Mouse (Mus musculus): ENCODE measurements around the gene Igbp1. TPM values are rescaled to one million over a fixed set of nuclear protein-coding genes. Genes with fewer than 3 reads are reported as not detected.

Igbp1 gene
- polyA plus RNA-seq, 1 experiment from 2014 or later = 34.1 TPM

- Histone ChIP-seq H3K4me1 (ENCODE audit: control insufficient read depth, insufficient read depth, low read length) (no peaks in the 10 kb centered on the region), H3K9me3 (replicated peaks; ENCODE audit: control insufficient read depth, low read length) (no peaks in the 10 kb centered on the region), H3K27me3 (ENCODE audit: control insufficient read depth, insufficient read depth, low read length) (no peaks in the 10 kb centered on the region), H3K36me3 (ENCODE audit: control insufficient read depth, insufficient read depth) (peaks cover 2% of the 10 kb centered on the region), H3K4me3 (ENCODE audit: low read length) (no peak overlapping the region), H3K27ac (ENCODE audit: low read length) (no peak overlapping the region), H3K9ac (ENCODE audit: low read length) (no peak overlapping the region), H3K4me2 (ENCODE audit: low read depth, low read length) (no peak overlapping the region)
- 78% methylated on average over 4 of the region's 4 CpGs for WGBS
- no peak for ATAC-seq (replicated peaks; ENCODE audit: extremely low read depth, insufficient read depth, low FRiP score)
Measured at GRCm38 (mm10) chrX:100508164-100508563, 14.1 kb downstream of the Igbp1 start.

GRCm38 (mm10) chrX:100509921-100510320 is 15.8 kb downstream of the Igbp1 start:
- no peak overlapping the region for H3K9ac ChIP-seq (ENCODE audit: low read length)
- WGBS = 73% methylated on average over 3 of the region's 3 CpGs
- ATAC-seq (replicated peaks; ENCODE audit: extremely low read depth, insufficient read depth, low FRiP score) = no peak
- no peak overlapping the region for H3K4me2 ChIP-seq (ENCODE audit: low read depth, low read length)
- H3K4me3 ChIP-seq (ENCODE audit: low read length) = no peak overlapping the region
- no peaks in the 10 kb centered on the region for H3K4me1 ChIP-seq (ENCODE audit: control insufficient read depth, insufficient read depth, low read length)
- no peaks in the 10 kb centered on the region for H3K27me3 ChIP-seq (ENCODE audit: control insufficient read depth, insufficient read depth, low read length)
- no peaks in the 10 kb centered on the region for H3K9me3 ChIP-seq (replicated peaks; ENCODE audit: control insufficient read depth, low read length)
- no peak overlapping the region for H3K27ac ChIP-seq (ENCODE audit: low read length)
- H3K36me3 ChIP-seq (ENCODE audit: control insufficient read depth, insufficient read depth) = peaks cover 2% of the 10 kb centered on the region; the same call in 1 of the 2 replicates

GRCm38 (mm10) chrX:100516683-100517082 is 22.6 kb downstream of the Igbp1 start:
- no peak overlapping the region for H3K4me2 ChIP-seq (ENCODE audit: low read depth, low read length)
- no peaks in the 10 kb centered on the region for H3K36me3 ChIP-seq (ENCODE audit: control insufficient read depth, insufficient read depth)
- no peak for ATAC-seq (replicated peaks; ENCODE audit: extremely low read depth, insufficient read depth, low FRiP score)
- H3K9ac ChIP-seq (ENCODE audit: low read length) = no peak overlapping the region
- 75% methylated on average over 3 of the region's 3 CpGs for WGBS
- H3K27me3 ChIP-seq (ENCODE audit: control insufficient read depth, insufficient read depth, low read length) = no peaks in the 10 kb centered on the region
- no peaks in the 10 kb centered on the region for H3K4me1 ChIP-seq (ENCODE audit: control insufficient read depth, insufficient read depth, low read length)
- H3K4me3 ChIP-seq (ENCODE audit: low read length) = no peak overlapping the region
- H3K27ac ChIP-seq (ENCODE audit: low read length) = no peak overlapping the region
- no peaks in the 10 kb centered on the region for H3K9me3 ChIP-seq (replicated peaks; ENCODE audit: control insufficient read depth, low read length)

- Histone ChIP-seq H3K4me3 (ENCODE audit: low read length) (no peak overlapping the region), H3K36me3 (ENCODE audit: control insufficient read depth, insufficient read depth) (no peaks in the 10 kb centered on the region), H3K9ac (ENCODE audit: low read length) (no peak overlapping the region), H3K4me2 (ENCODE audit: low read depth, low read length) (no peak overlapping the region), H3K4me1 (ENCODE audit: control insufficient read depth, insufficient read depth, low read length) (no peaks in the 10 kb centered on the region), H3K27ac (ENCODE audit: low read length) (no peak overlapping the region), H3K27me3 (ENCODE audit: control insufficient read depth, insufficient read depth, low read length) (no peaks in the 10 kb centered on the region), H3K9me3 (replicated peaks; ENCODE audit: control insufficient read depth, low read length) (no peaks in the 10 kb centered on the region)
- ATAC-seq (replicated peaks; ENCODE audit: extremely low read depth, insufficient read depth, low FRiP score) = no peak
- WGBS = 90% methylated on average over 6 of the region's 6 CpGs
Measured at GRCm38 (mm10) chrX:100517626-100518025, 23.5 kb downstream of the Igbp1 start.

GRCm38 (mm10) chrX:100518532-100518931 is 24.4 kb downstream of the Igbp1 start:
- WGBS = 57% methylated on average over 2 of the region's 2 CpGs
- no peak overlapping the region for H3K9ac ChIP-seq (ENCODE audit: low read length)
- no peak overlapping the region for H3K4me2 ChIP-seq (ENCODE audit: low read depth, low read length)
- no peaks in the 10 kb centered on the region for H3K4me1 ChIP-seq (ENCODE audit: control insufficient read depth, insufficient read depth, low read length)
- no peak overlapping the region for H3K27ac ChIP-seq (ENCODE audit: low read length)
- no peak overlapping the region for H3K4me3 ChIP-seq (ENCODE audit: low read length)
- no peaks in the 10 kb centered on the region for H3K27me3 ChIP-seq (ENCODE audit: control insufficient read depth, insufficient read depth, low read length)
- ATAC-seq (replicated peaks; ENCODE audit: extremely low read depth, insufficient read depth, low FRiP score) = no peak
- H3K9me3 ChIP-seq (replicated peaks; ENCODE audit: control insufficient read depth, low read length) = no peaks in the 10 kb centered on the region
- no peaks in the 10 kb centered on the region for H3K36me3 ChIP-seq (ENCODE audit: control insufficient read depth, insufficient read depth)

GRCm38 (mm10) chrX:100524471-100524870 is 30.4 kb downstream of the Igbp1 start, which contains the start of gene Dgat2l6:
Gene Dgat2l6, plus strand, starts transcription at chrX:100524838.
- Histone ChIP-seq H3K36me3 (ENCODE audit: control insufficient read depth, insufficient read depth) (no peaks in the 10 kb centered on the region), H3K27ac (ENCODE audit: low read length) (no peak within 1 kb of the TSS), H3K4me3 (ENCODE audit: low read length) (no peak within 1 kb of the TSS), H3K4me2 (ENCODE audit: low read depth, low read length) (no peak within 1 kb of the TSS), H3K4me1 (ENCODE audit: control insufficient read depth, insufficient read depth, low read length) (no peaks in the 10 kb centered on the region), H3K27me3 (ENCODE audit: control insufficient read depth, insufficient read depth, low read length) (no peaks in the 10 kb centered on the region), H3K9ac (ENCODE audit: low read length) (no peak within 1 kb of the TSS), H3K9me3 (replicated peaks; ENCODE audit: control insufficient read depth, low read length) (no peaks in the 10 kb centered on the region)
- 89% methylated on average over 4 of the region's 4 CpGs for WGBS
- ATAC-seq (replicated peaks; ENCODE audit: extremely low read depth, insufficient read depth, low FRiP score) = no peak

- Histone ChIP-seq H3K4me2 (ENCODE audit: low read depth, low read length) (no peak overlapping the region), H3K9ac (ENCODE audit: low read length) (no peak overlapping the region), H3K27ac (ENCODE audit: low read length) (no peak overlapping the region), H3K4me3 (ENCODE audit: low read length) (no peak overlapping the region), H3K4me1 (ENCODE audit: control insufficient read depth, insufficient read depth, low read length) (no peaks in the 10 kb centered on the region), H3K27me3 (ENCODE audit: control insufficient read depth, insufficient read depth, low read length) (0 out of 2 replicates have a peak, but pooled peaks cover 2% of the 10 kb centered on the region), H3K36me3 (ENCODE audit: control insufficient read depth, insufficient read depth) (no peaks in the 10 kb centered on the region), H3K9me3 (replicated peaks; ENCODE audit: control insufficient read depth, low read length) (no peaks in the 10 kb centered on the region)
- ATAC-seq (replicated peaks; ENCODE audit: extremely low read depth, insufficient read depth, low FRiP score) = no peak
- 63% methylated on average over 3 of the region's 3 CpGs for WGBS
Measured at GRCm38 (mm10) chrX:100556026-100556425, 61.9 kb downstream of the Igbp1 start.

GRCm38 (mm10) chrX:100565696-100566095 is 71.6 kb downstream of the Igbp1 start:
- Histone ChIP-seq H3K27me3 (ENCODE audit: control insufficient read depth, insufficient read depth, low read length) (no peaks in the 10 kb centered on the region), H3K9ac (ENCODE audit: low read length) (no peak overlapping the region), H3K27ac (ENCODE audit: low read length) (no peak overlapping the region), H3K4me3 (ENCODE audit: low read length) (no peak overlapping the region), H3K4me2 (ENCODE audit: low read depth, low read length) (no peak overlapping the region), H3K36me3 (ENCODE audit: control insufficient read depth, insufficient read depth) (no peaks in the 10 kb centered on the region), H3K9me3 (replicated peaks; ENCODE audit: control insufficient read depth, low read length) (no peaks in the 10 kb centered on the region), H3K4me1 (ENCODE audit: control insufficient read depth, insufficient read depth, low read length) (no peaks in the 10 kb centered on the region)
- 82% methylated on average over 3 of the region's 3 CpGs for WGBS
- no peak for ATAC-seq (replicated peaks; ENCODE audit: extremely low read depth, insufficient read depth, low FRiP score)
